Mouse (Mus musculus) embryonic facial prominence, embryonic 11.5 days (tissue): ENCODE results near the gene Mettl23. TPM values are rescaled to one million over a fixed set of nuclear protein-coding genes. Genes with fewer than 3 reads are reported as not detected.

Experiments
- ATAC-seq: fragments of 200-750 bp; cut with Nextera tagmentation; replicated peaks from 2 replicates; pipeline ENCODE4 v1.8.0; 2017; ENCODE audit warnings: low read depth; ENCODE audit not compliant: insufficient number of reproducible peaks, low FRiP score, low TSS enrichment
- DNase-seq: peaks from one replicate; pipeline ENCODE4 v3.0.0-alpha.2; 2015; ENCODE audit warnings: low spot score
- H3K27ac ChIP-seq: fragments of 300-500 bp; sonication (generic); replicated peaks from 2 replicates; pipeline ENCODE4 v1.5.1; 2014; ENCODE audit warnings: mild to moderate bottlenecking, low read depth, low read length, control low read depth
- H3K27me3 ChIP-seq: fragments of 300-500 bp; sonication (generic); 2 replicates; pipeline ENCODE4 v1.6.1; 2014; ENCODE audit warnings: mild to moderate bottlenecking, low read length, moderate library complexity, mixed read lengths; ENCODE audit not compliant: control insufficient read depth, insufficient read depth
- H3K36me3 ChIP-seq: fragments of 300-500 bp; sonication (generic); replicated peaks from 2 replicates; pipeline ENCODE4 v1.6.1; 2014; ENCODE audit warnings: low read depth, mild to moderate bottlenecking, low read length, moderate library complexity, mixed read lengths; ENCODE audit not compliant: control insufficient read depth, insufficient read depth
- H3K4me1 ChIP-seq: fragments of 300-500 bp; sonication (generic); 2 replicates; pipeline ENCODE4 v1.6.1; 2014; ENCODE audit warnings: low read length, mixed read lengths; ENCODE audit not compliant: control insufficient read depth, insufficient read depth
- H3K4me2 ChIP-seq: fragments of 300-500 bp; sonication (generic); 2 replicates; pipeline ENCODE4 v1.6.1; 2014; ENCODE audit warnings: low read depth, mild to moderate bottlenecking, control low read depth, low read length, moderate library complexity
- H3K4me3 ChIP-seq: fragments of 300-500 bp; sonication (generic); 2 replicates; pipeline ENCODE4 v1.5.1; 2014; ENCODE audit warnings: low read depth, low read length, control low read depth
- H3K9ac ChIP-seq: fragments of 300-500 bp; sonication (generic); replicated peaks from 2 replicates; pipeline ENCODE4 v1.6.1; 2014; ENCODE audit warnings: mild to moderate bottlenecking, control low read depth, low read length
- H3K9me3 ChIP-seq: fragments of 300-500 bp; sonication (generic); replicated peaks from 2 replicates; pipeline ENCODE4 v1.6.1; 2016; ENCODE audit warnings: mild to moderate bottlenecking, low read length, inconsistent platforms, mixed read lengths; ENCODE audit not compliant: control insufficient read depth
- WGBS: fragments of 180-500 bp; shearing (Covaris S2); extraction: QIAGEN DNeasy Blood & Tissue Kit; methylation state at CpG from one replicate; pipeline ENCODE4 v1.1.7; 2014; 5-methylcytosine and 5-hydroxymethylcytosine counted together
- polyA plus RNA-seq: library from polyadenylated mRNA; unstranded; fragments of >200 nt; fragmentation: Nextera tagmentation; extraction: Ambion mirVana; gene quantifications from 2 replicates; pipeline ENCODE4 v1.2.1, GENCODE M21; 2014

Gene Mettl23
- 67.0 and 67.8 TPM in 2 replicates for polyA plus RNA-seq

- H3K4me1 ChIP-seq = no peaks in the 10 kb centered on the region; the same call in none of the 2 replicates
- ATAC-seq (peak; percentile 93), DNase-seq (peak; percentile 97)
- H3K36me3 ChIP-seq = no peaks in the 10 kb centered on the region; the same call in 1 of the 2 replicates
- peak within 1 kb of the TSS; percentile 83 for H3K4me3 ChIP-seq
- H3K27me3 ChIP-seq = no peaks in the 10 kb centered on the region
- H3K9ac ChIP-seq = peak within 1 kb of the TSS; percentile 89
- H3K27ac ChIP-seq = peak within 1 kb of the TSS; percentile 96
- under 1% methylated on average over 65 of the region's 72 CpGs for WGBS
- H3K9me3 ChIP-seq = no peaks in the 10 kb centered on the region
- H3K4me2 ChIP-seq = peak within 1 kb of the TSS; percentile 84
These were observed at the start of gene Mettl23, which contains the start of gene Jmjd6 for GRCm38 (mm10) chr11:116843261-116844233. Gene Mettl23 (plus strand): TSS chr11:116843278. Gene Jmjd6 (minus strand): TSS chr11:116843449.

- Histone ChIP-seq H3K4me3 (no peak overlapping the region), H3K9ac (no peak overlapping the region), H3K27me3 (no peaks in the 10 kb centered on the region), H3K4me2 (no peak overlapping the region), H3K36me3 (no peaks in the 10 kb centered on the region), H3K9me3 (no peaks in the 10 kb centered on the region), H3K27ac (no peak overlapping the region), H3K4me1 (no peaks in the 10 kb centered on the region)
- 87% methylated on average over 5 of the region's 5 CpGs for WGBS
- DNase-seq (no peak), ATAC-seq (no peak)
These were observed 43.7 kb upstream of the Mettl23 start for GRCm38 (mm10) chr11:116799364-116799763.

- no peak overlapping the region for H3K4me2 ChIP-seq
- H3K9me3 ChIP-seq = no peaks in the 10 kb centered on the region
- no peaks in the 10 kb centered on the region for H3K27me3 ChIP-seq
- no peak for DNase-seq
- no peak overlapping the region for H3K9ac ChIP-seq
- H3K27ac ChIP-seq = no peak overlapping the region
- no peak overlapping the region for H3K4me3 ChIP-seq
- H3K36me3 ChIP-seq = no peaks in the 10 kb centered on the region
- no peaks in the 10 kb centered on the region for H3K4me1 ChIP-seq
- no peak for ATAC-seq
- WGBS = 67% methylated on average over 5 of the region's 5 CpGs
These were observed 42.0 kb upstream of the Mettl23 start for GRCm38 (mm10) chr11:116801106-116801505.

- H3K9me3 ChIP-seq = no peaks in the 10 kb centered on the region
- H3K9ac ChIP-seq = no peak overlapping the region
- H3K36me3 ChIP-seq = no peaks in the 10 kb centered on the region
- H3K4me3 ChIP-seq = no peak overlapping the region
- 87% methylated on average over 5 of the region's 5 CpGs for WGBS
- H3K27me3 ChIP-seq = no peaks in the 10 kb centered on the region
- no peak for DNase-seq
- H3K27ac ChIP-seq = no peak overlapping the region
- H3K4me1 ChIP-seq = no peaks in the 10 kb centered on the region
- H3K4me2 ChIP-seq = no peak overlapping the region
- ATAC-seq = no peak
These were observed 40.4 kb upstream of the Mettl23 start for GRCm38 (mm10) chr11:116802709-116803108.

GRCm38 (mm10) chr11:116806136-116807071 lies 36.7 kb upstream of the Mettl23 start:
- Histone ChIP-seq H3K9me3 (no peaks in the 10 kb centered on the region), H3K9ac (no peak overlapping the region), H3K4me3 (no peak overlapping the region), H3K4me1 (no peaks in the 10 kb centered on the region), H3K36me3 (no peaks in the 10 kb centered on the region), H3K27ac (no peak overlapping the region), H3K4me2 (no peak overlapping the region), H3K27me3 (no peaks in the 10 kb centered on the region)
- 81% methylated on average over 15 of the region's 15 CpGs for WGBS
- ATAC-seq = no peak
- no peak for DNase-seq

- H3K36me3 ChIP-seq = no peaks in the 10 kb centered on the region
- H3K4me1 ChIP-seq = no peaks in the 10 kb centered on the region
- no peak for DNase-seq
- no peak overlapping the region for H3K9ac ChIP-seq
- H3K9me3 ChIP-seq = no peaks in the 10 kb centered on the region
- no peak overlapping the region for H3K4me2 ChIP-seq
- no peaks in the 10 kb centered on the region for H3K27me3 ChIP-seq
- no peak for ATAC-seq
- H3K27ac ChIP-seq = no peak overlapping the region
- 65% methylated on average over 7 of the region's 7 CpGs for WGBS
- no peak overlapping the region for H3K4me3 ChIP-seq
These were observed 36.0 kb upstream of the Mettl23 start for GRCm38 (mm10) chr11:116807116-116807515.

GRCm38 (mm10) chr11:116807526-116807925 lies 35.6 kb upstream of the Mettl23 start:
- Histone ChIP-seq H3K4me3 (no peak overlapping the region), H3K36me3 (no peaks in the 10 kb centered on the region), H3K27ac (no peak overlapping the region), H3K4me2 (no peak overlapping the region), H3K9ac (no peak overlapping the region), H3K27me3 (no peaks in the 10 kb centered on the region), H3K9me3 (no peaks in the 10 kb centered on the region), H3K4me1 (peaks cover 2% of the 10 kb centered on the region)
- 84% methylated on average over 2 of the region's 3 CpGs for WGBS
- DNase-seq = no peak
- no peak for ATAC-seq
